Mouse (Mus musculus): Measurements from ENCODE around the gene Cdk6.

Cdk6 gene

DNA sequence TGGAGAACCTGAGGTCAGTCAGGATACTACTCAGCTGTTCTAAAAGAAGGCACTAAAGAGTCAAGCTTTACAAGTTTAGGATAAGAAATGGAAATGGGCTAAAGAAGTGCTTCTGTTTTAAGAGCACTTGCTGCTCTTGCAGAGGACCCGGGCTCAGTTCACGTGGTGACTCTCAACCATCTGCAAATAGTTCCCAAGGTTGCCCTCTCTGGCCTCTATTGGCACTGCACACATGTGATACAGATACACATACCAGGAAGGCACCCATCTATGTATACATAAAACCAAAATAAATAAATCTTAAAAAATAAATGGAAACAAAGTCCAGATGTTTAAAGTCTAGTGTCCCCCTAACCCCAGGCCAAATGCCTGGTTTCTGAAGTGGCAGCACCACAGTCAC, 233.5 kb downstream of the Cdk6 start:
- DNase-seq (ENCODE audit: low spot score), result no peak

- no peak for DNase-seq (ENCODE audit: low spot score)
Measured at GRCm38 (mm10) chr5:3577939-3578338, 236.7 kb downstream of the Cdk6 start.

DNA sequence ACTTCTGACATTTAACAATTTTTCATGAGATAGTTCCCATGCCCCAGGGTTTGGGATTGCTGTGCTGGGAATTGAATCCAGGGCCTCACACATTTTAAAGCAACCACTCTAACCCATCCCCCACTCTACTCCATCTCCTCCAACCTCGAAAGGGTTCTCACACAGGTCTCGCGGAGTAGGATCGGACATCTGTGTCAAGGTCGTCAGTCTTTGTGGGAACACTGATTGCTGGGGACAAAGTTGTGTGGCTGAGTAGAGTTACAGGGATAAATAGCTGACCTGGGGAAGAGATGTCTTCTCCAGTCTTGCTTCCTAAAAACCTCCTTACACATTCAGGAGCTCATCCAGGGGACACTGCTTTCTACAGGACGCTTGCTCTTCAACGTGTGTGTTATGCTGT, 237.8 kb downstream of the Cdk6 start:
- no peak for DNase-seq (ENCODE audit: low spot score)
